Mouse (Mus musculus) c-Kit-positive CD71-positive TER-119-positive erythroid progenitor cells, embryonic 14.5 days (primary cell): ENCODE measurements around the gene Prelp.
A peak's percentile ranks its signal among the peaks of the same experiment; 100 is the strongest.

Experiments
- DNase-seq: peaks from one replicate; pipeline ENCODE4 v3.0.0-alpha.2; 2013; ENCODE audit warnings: low spot score

The Prelp gene

GRCm38 (mm10) chr1:133934354-133934963 is 13.2 kb upstream of the Prelp start:
- no peak for DNase-seq

DNA sequence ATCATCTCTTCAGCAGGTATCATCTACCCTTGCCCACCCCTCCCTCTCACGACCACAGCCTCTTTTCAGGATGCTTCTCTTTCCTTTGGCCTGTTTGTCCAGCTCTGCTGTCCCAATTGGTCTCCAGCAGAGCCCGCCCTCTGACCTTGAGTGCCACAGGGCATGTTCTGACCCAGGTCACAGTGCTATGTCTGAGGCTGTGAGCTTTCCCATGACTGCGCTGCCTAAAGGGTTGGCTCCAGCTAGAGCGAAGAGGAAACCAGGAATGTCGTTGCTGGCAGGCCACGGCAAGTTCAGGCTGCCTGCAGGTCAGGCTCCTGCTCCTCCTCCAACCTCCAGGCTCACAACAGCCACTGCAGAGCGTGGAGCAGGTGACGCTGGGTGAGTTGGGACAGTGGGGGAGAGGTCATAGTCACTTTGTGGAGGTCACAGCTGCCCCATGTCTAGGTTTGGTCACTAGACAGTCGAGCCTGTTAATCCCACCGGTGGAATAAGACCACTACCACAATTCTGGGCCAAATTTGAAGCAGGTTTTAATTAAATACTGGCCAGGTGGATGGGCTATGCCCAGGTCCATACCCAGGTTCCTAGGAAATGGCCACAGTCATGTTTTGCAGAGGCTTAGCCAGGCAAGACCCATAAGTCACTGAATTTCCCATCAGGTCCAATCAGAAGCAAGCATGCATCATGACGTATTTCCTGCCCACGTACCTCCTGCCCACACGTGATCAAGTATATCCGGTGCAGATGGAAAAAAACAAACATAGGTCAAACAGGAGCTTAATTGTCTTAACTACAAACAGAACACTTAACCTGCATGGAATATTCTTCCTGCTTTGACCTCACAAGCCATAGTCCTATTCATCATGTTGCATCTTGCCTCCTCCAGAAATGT is 12.3 kb upstream of the Prelp start:
- no peak for DNase-seq

DNA sequence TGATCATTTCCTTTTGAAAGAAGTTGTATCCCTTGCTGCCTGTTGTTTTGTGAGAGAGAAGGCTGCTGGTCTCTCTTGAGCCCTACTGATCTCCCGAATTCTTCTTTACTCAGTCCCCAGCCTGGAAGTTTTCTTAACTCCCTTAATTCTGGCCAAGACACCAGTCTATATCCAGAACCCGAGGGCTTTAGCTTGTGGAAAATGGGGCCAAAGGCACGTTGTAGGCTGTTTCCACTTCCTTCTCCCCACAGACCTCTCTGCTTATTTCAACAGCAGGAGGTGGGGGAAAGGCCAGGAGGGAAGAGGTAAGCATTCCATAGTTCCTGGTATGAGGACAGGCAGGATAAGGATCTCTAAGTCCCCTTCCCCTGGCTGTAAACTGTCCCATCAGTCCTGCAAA is 8.8 kb upstream of the Prelp start:
- no peak for DNase-seq

DNA sequence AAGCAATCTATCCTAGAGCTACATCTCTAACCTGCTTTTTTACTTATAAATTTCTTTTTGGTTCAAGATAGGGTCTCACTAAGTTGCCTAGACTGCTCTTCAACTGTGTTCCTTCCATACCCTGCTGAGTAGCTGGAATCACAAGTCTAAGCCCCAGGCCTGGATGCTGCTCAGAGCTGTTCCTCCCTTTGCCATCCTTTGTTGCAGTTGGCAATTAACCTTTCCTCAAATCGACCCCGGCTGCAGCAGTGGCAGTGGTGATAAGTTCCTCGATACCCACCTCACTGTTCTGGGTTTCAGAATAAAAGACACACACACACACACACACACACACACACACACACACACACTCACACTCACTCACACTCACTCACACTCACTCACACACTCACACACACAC is 4.0 kb upstream of the Prelp start:
- DNase-seq = no peak

- no peak for DNase-seq
Observed at GRCm38 (mm10) chr1:133924141-133924875, 3.1 kb upstream of the Prelp start.

DNA sequence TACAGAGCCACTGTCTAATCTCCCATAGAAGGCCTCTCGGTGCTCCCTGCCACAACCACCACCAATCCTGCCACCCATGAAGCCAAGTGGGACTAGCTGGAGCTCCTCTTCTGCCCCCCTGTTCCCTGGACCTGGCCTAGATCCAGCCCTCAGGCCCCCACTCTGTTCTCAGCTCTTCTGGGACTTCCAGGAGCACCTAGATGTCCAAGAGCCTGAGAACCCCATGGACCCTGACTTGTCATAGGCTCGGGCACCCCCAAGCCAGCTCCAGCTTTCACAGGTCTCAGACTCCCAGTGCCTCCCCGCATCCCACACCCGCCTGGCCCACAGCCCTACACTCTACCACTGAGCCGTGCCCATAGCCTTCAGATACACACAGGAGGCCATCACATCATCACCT is 1.9 kb upstream of the Prelp start:
- DNase-seq = no peak

GRCm38 (mm10) chr1:133920876-133921275 is 338 bp downstream of the Prelp start:
- DNase-seq = no peak

DNA sequence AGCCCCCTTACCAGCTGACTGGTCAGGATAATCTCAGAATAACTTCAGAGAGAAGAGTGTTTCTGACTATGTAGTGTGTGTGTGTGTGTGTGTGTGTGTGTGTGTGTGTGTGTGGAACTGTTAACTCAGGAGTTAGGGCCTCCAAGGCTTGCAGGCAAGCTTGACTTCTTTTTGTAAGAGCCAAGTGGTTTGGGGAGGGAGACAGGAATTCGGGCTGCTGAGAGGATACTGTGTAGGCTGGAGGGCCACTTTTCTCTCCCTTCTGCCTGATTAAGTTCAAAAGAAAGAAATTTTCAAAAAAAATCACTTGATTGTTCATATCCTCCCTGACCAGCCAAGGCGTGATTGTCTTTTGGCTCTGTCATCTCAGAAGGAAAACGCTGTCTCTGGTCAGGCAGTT is 813 bp downstream of the Prelp start:
- DNase-seq = no peak

GRCm38 (mm10) chr1:133918088-133918470 is 3.1 kb downstream of the Prelp start:
- DNase-seq = no peak

- DNase-seq = no peak
Observed at GRCm38 (mm10) chr1:133917456-133918087, 3.6 kb downstream of the Prelp start.

- no peak for DNase-seq
Observed at GRCm38 (mm10) chr1:133915723-133916355, 5.4 kb downstream of the Prelp start.

DNA sequence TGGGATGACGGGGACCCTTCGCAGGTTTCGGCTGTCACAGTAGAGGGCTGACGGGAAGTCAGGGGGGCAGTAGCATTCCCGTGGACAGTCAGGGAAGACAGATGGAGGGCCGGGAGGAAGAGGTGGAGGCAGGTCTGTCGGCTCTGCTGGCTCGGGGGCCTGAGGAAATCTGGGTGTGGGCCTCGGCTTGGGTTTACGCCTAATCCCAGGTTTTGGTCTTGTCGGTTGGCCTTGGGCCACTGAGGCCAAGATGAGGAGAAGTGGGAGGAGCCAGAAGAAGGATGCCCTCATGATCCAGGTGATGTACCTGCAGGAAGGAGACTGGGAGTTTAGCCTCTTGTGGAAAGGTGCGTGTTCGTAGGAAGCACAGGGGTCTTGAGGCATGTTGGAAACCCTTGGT is 6.1 kb downstream of the Prelp start:
- DNase-seq = no peak

- DNase-seq = no peak
Observed at GRCm38 (mm10) chr1:133913018-133913417, 8.2 kb downstream of the Prelp start.

DNA sequence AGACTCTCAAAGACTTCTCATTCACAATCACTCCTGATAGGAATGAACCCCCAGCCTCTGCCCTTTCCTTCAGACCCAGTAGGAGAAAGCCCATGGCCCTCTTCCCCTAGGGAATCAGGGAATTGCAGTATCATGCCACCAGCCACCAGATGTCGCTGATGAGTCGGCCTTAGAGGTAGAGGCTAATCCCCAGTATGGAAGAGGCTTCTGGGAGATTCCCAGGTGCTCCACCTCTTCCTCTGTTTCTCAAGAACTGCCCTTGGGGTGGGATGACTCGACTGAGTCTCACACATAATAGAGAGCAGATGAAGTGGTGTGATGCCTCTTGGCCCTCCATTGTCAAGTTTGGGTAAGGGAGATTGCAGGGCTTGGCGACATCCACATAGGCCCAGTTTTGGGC is 9.8 kb downstream of the Prelp start:
- peak; percentile 69 for DNase-seq

DNA sequence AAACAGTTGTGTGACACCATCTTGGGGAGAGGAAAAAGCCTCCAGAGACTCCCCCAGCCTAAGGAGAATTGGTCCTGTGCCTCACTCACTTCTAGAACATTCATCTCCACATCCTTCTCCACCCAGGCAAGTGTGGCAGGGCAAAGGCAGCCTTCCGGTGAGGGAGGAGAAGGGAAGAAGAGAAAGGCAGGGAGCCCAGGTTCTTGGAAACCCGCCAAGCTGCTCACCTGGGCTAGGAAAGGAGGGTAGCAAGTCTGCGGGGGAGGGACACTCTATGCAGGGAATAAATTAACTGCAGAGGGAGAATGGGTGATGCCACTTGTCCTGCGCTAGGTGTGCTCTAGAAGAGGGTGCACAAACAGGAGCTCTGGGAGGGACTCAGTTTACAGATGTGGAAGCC is 10.2 kb downstream of the Prelp start:
- no peak for DNase-seq

DNA sequence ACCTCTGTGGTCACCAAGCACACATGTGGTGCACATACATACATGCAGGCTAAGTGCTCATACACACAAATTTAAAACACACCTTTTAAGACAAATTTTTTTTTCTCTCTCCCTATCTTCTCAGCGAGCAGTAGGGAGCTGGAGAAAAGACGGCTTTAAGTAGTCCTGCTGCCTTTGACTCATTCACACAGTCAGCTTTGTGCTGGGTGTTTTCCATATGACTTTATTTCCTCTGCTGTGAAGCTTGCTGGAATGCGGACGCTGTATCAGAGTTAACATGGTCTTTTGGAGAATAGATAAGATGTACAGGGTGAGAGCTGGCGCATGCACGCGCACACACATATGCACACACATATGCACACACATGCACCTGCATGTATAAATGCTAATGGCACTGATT is 11.1 kb downstream of the Prelp start:
- no peak for DNase-seq

- DNase-seq = no peak
Observed at GRCm38 (mm10) chr1:133908659-133909575, 12.3 kb downstream of the Prelp start.

DNA sequence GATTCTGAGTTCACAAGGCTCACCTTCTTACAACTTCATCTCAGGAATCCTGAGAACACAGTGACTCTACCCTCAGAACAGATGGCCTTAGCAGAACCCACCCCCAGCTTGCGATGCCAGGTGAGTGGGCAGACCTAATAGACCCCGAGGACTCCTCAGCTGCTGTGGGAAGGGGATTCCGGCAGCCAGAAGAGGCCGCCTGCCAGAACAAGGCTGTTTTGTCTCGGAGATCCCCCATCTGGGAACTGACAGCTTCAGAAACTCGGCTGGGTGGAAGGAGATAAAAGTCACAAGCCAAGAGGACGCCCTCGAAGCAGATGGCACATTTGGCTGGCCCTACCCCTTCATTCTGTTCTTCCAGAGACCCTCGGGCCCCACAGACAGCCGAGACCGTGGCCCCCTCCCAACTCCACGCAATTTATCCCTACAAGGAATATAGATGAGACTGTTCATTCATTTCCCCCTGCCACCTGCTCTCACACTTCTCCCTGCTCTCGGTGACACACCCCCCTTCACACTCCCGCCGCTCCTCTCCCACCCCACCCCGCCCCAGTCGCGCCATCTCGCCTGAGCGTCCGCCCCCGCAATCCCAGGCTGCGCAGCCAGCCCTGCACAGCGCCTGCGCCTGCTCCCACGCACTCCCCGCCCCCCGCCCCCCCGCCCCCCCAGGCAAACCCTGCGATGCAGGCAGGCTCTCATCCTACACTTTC is 13.1 kb downstream of the Prelp start, which contains the start of gene Optc:
Gene Optc (minus strand): TSS at position 51 of the 710 bp plus-strand sequence.
- DNase-seq = peak; percentile 54

DNA sequence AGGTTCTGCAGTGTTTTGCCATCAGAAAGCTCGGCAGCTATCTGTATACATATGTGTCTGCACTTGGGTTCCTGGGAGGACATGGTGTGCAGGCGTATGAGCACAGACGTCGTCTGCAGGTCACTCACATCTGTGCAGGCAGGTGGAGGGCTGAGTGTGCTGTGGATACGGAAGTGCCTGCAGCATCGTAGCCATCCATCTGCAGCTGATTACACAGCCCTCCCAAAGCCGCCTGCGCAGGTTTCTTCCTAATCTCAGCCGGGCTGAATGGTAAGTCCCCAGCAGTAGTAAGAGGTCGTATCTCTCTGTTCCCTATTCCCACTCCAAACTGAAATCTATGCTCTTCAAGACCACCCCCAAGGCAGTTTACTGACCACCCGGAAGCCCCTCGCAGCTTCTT is 14.8 kb downstream of the Prelp start:
- no peak for DNase-seq

- DNase-seq = no peak
Observed at GRCm38 (mm10) chr1:133900825-133901224, 20.4 kb downstream of the Prelp start.
